Mouse (Mus musculus) T-helper 2 cell (primary cell): ENCODE measurements around the gene Idh1.

Source experiments
- in situ Hi-C: fragments of 300-600 bp; cut with MboI, MseI; formaldehyde crosslinking; loops from one replicate; pipeline ENCODE4 v1.15.1; 2025; ENCODE audit warnings: high pct_unique_total_duplicates

Gene Idh1

DNA sequence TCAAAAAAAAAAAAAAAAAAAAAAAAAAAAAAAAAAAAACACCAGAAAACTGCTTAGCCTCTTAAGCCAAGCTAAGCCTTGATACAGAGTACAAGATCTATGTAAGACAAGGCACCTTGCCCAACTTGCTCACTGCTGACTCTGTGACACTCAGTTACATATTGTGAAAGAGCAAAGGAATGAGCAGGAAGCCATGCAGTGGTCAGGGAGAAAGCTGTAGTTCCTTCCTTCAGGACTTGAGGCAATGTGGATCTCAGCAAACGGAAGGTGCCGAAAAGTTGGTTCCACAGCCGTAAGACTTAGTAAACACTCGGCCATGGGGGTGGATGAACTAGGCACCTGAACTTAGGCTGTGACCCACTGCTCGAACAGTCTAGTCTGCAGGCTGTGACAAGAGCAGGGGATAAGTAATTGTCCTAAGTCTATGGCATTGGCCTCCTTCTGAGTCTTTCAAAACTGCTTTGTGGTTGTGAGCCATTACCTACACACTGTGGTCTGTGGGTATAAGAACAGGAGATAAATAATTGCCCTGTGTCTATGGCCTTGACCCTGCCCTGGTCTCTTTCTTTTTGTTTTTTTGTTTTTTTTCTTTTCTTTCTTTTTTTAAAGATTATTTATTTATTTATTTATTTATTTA, 72.6 kb downstream of the Idh1 start:
- in situ Hi-C loops, result no loop called here

DNA sequence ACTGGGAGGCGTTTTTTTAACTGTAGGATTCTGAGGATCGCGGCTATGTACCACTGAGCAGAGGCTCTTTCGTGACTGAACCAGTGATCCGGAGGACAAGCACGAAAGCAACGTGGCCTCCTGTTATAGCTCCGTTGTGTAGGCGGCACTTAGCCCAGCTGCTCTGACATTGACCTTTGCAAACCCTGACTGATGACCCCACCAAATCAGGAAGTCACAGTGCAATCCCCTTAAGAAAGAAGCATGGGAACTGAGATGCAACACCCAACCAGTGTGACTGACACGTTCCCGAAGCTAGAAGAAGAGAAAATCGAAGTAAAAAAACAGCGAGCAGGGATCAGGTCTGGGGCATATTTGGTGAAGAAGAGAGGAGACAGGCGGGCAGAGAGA, 73.5 kb downstream of the Idh1 start:
- in situ Hi-C loops, result no loop called here

DNA sequence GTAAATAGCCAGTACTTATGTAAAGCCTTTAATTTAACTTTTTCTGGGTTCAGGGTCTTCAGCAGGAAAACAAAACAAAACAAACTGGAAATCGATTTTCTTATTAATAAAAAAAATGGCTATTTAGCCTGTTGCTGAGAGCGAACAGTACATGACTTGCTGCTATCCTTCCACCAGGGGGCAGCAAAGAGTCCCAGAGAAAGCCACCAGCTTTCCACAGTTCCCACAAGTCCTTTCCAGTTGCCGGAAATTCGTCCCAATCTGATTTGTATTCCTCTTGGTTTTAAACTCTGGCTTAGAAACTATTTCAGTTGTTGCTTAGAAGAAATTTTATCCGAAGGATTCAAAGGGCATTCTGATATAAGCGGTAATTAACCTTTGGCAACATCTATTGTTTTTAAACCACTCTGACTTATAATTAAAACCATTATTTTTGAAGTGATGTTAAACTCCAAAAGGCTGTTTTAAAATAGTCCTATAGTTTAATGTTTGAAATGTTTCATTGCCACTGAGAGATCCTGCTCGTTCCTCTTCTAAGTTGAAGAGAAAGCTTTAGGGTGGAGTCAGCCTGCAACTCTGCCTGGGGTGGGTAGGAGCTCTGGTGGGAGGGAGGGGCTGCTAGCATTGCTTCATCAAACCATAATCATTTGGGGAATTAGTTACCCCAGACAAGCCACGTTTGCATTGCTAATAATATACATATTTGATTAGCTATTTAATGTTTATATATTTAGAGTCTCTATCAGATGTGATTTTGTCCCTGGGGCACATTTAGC, 74.1 kb downstream of the Idh1 start:
- in situ Hi-C loops, result no loop called here

DNA sequence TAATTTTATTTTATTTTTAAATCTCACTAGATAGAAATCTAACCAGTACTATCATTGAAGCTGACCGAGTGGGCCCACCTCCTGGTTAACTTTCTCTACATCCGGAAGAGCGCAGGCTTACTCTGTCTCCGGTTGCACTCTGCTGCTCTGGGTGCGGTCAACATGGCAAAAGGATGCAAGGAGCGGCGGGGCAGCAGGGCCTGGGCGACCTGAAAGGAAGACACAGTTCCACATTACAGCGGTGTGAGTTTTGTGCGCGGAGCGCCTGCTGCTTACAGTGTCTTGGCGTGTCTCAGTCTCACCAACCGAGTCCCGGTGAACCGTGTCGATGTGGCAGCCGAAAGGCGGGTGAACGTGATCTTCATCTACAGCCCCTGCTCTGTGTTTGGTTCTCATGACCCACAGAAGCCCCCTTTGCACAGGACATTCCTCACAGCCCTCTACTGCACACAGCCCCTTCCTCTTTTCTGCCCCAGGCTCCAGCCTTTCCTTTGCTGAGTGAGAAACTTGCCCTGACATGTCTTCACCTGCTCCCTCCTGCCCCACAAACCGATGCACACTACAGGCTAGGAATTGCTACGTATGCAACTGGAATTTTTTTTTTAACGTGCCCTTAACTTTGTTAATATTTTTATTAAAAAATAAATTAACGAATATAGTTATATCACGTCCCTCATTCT, 76.4 kb downstream of the Idh1 start:
- in situ Hi-C loops, result no loop called here

DNA sequence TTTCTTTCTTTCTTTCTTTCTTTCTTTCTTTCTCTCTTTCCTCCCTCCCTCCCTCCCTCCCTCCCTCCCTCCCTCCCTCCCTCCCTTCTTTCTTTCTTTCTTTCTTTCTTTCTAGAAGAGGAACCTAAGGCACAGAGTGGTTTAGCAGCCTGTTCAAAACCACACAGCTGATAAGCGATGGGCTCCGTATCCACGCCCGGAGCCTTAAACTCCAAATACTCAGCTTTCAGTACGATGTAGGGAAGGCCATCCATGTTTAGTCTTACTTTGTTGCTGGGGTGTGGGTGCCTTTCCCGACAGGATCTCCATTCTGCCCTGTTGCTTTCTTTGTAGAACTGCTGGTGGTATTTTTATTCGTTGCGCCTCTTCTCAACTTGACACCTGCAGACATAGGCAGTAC, 77.1 kb downstream of the Idh1 start:
- in situ Hi-C loops, result no loop called here
